Mouse (Mus musculus) adipocyte (in vitro differentiated cells): Measurements from ENCODE around the gene Usp6nl.

Source experiments
- DNase-seq: peaks from one replicate; pipeline ENCODE4 v3.0.0-alpha.2; 2016; ENCODE audit warnings: low spot score

Usp6nl gene

GRCm38 (mm10) chr2:6322376-6322901 lies at the start of gene Usp6nl:
TSS of gene Usp6nl (plus strand) at chr2:6322667.
- DNase-seq, result peak; percentile 77

GRCm38 (mm10) chr2:6273392-6273845 lies 49.0 kb upstream of the Usp6nl start:
- peak; percentile 54 for DNase-seq

DNA sequence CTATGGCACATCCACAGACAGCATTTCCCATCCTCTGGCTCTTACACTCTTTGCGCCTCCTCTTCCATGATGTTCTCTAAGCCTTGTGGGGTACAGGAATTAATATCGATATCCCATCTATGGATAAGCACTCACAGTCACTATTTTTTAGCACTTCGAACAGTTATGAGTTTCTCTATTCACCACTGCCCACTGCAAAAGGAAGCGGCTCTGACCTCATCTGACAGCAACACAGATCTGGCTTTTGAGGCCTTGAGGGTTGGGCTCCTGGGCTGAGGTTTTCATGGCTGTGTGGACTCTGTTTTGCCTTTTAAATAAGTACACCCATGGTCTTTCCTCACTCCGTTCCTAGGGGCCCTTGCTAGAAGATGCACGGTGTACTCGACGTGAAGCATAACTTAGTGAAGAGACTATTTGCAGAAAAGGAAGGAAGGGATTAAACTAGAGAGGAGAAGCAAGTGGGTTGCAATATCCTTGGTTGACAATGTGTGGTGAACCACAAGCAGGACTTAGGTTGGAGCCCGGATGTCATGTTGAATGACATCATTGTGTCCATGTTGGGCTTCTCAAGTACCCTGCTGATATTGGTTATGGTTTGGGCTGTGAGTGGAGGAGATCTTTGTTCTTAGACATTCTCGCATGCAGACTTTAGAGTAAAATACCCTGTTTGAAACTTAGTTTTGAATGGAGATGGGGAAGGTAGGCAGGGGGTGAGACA lies 43.5 kb upstream of the Usp6nl start:
- no peak for DNase-seq

GRCm38 (mm10) chr2:6279614-6280301 lies 42.7 kb upstream of the Usp6nl start:
- no peak for DNase-seq

GRCm38 (mm10) chr2:6283569-6283968 lies 38.9 kb upstream of the Usp6nl start:
- DNase-seq, result no peak

DNA sequence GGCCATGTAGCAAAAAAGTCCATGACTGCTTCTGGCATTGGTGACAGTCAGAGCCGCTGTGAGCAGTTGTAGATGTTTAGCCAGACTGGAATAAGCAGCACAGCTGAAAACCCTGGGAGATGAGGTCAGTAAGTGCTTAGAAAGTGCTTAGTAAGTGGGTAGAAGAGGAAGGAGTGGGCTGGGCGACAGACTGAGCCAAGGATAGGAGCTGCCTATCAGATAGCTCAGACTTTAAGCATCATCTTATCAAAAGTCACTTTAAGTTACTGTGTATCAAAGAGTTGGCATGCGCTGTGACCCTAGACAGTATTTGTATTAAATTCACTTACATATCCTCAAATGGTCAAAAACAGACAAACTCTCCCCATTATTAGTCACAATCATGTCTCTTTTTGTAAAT lies 37.7 kb upstream of the Usp6nl start:
- no peak for DNase-seq

DNA sequence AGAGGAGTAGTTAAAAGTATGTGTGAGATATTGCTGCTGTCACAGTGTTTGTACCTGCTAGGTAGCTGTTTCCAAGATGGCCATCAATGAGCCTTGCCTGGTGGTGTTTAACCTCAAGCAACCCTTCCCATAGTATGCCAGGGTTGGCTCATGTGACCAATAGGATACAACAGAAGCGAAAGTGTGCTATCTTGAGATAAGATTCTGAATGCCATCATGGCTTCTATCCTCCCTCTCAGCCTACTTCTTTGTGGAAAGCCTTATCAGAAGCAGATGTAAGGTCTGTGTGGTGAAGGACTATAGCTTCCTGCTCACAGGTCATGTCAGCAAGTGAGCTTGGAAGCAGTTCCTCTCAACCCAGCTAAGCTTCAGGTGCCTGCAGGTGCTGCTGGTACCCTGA lies 36.7 kb upstream of the Usp6nl start:
- no peak for DNase-seq

GRCm38 (mm10) chr2:6293825-6294444 lies 28.5 kb upstream of the Usp6nl start:
- no peak for DNase-seq

- DNase-seq, result no peak
Observed at GRCm38 (mm10) chr2:6294993-6295628, 27.4 kb upstream of the Usp6nl start.

GRCm38 (mm10) chr2:6304768-6305167 lies 17.7 kb upstream of the Usp6nl start:
- DNase-seq, result no peak

DNA sequence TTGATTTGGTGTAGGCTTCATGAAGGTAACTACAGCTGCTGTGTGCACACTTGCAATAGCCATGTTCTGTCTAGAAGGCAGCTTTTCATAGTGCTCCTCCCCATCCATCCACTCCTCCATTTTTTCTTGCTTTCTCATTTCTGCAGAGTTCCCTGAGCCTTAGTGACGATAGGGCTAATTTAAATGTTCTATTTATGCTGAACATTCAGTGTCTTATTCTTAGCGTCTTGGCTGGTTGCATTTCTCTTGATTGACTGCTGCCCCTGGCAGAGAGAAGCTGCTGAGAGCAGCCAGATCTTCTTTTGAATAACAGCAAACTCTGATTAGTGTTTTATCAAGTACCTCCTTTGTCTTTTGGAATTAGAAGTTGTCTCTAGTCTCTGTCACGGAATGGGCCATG lies 15.6 kb upstream of the Usp6nl start:
- no peak for DNase-seq

- DNase-seq, result no peak
Observed at GRCm38 (mm10) chr2:6309373-6309821, 13.1 kb upstream of the Usp6nl start.

DNA sequence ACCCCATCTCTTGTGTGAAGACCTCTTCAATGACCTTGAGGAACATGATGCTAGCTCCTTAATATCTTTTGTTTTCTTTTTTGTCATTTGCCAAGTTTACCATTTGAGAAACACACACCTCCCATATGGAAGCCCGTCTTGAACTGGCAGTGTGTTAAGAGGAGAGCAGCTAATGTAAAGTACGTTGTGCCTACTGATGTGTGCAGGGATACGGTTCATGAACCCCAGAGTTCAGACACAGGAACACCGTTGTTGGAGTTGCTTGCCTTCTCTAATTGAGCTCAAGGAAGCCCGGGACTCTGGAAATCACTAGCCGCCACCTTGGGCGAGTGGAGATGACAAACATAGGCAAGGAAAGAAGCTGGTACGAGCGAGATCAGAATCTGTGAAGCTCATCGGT lies 9.7 kb upstream of the Usp6nl start:
- DNase-seq, result no peak

- DNase-seq, result no peak
Observed at GRCm38 (mm10) chr2:6313733-6314132, 8.7 kb upstream of the Usp6nl start.

DNA sequence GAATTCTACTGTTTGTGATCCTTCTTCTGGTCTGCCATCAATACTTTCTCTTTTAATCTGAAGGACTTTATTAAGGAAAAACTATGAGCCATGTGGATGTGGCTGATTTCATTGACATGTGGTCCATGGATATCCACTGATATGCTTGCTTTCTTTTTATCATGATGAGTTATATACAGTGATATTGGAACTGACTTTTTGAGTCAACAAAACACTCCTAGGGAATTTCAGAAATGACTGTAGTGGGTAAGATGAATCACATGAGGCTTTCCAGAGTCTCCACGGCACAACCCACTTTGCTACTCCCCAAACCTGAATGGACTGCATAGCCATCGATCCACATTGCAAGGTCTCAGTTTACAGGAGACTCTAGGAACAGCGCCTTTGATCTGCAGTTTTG lies 2.3 kb upstream of the Usp6nl start:
- no peak for DNase-seq

- peak; percentile 60 for DNase-seq
Observed at GRCm38 (mm10) chr2:6321769-6322375, 595 bp upstream of the Usp6nl start.

DNA sequence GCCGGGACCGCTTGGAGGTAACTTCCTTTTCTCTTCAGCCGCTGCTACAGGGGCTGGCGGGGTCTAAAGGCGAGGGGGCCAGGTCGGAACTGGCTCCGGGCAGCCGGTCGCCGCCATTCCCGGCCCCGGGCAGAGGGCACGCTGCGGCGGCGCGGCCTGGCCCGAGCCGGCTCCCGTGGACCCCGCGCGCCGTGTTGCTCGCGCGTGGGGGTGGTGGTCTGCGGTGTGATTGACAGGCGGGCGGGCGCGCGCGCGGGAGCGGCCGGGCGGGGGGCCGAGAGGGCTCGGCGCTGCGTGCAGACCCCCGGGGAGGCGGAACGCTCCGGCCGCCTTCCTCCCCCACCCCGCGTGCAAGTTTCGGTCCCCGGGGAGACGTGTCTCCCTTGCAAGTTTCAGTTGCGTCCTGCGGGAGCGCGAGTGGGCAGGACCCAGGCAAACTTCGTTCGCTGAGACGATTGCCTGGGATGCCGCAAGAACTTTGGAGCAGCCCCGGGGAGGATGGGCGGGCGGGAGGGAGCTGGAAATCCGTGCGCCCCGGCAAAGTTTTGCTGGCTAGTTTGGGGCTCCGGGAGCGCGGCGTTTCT lies 563 bp downstream of the Usp6nl start:
- DNase-seq, result peak; percentile 64

DNA sequence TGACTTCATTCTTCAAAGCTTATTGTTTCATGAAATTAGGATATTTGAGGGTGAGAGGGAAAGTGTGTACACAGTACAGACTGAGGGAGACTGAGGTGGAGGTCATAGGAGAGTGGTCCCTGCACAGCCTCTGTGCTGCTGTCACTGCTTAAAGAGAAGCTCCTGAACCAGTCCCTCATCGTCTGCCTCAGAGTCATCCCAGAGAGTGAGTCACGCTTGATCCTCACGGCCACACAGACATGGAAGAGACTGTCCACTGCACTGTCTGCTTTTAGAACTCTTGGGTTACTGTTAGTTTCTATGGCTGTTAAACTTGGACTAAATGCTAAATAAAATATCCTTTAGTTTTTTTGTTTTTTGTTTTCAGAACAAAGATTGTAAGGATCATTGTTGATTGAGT lies 3.2 kb downstream of the Usp6nl start:
- DNase-seq, result no peak

GRCm38 (mm10) chr2:6328927-6329326 lies 6.5 kb downstream of the Usp6nl start:
- no peak for DNase-seq

- no peak for DNase-seq
Observed at GRCm38 (mm10) chr2:6330756-6331155, 8.3 kb downstream of the Usp6nl start.

- no peak for DNase-seq
Observed at GRCm38 (mm10) chr2:6331324-6332137, 9.1 kb downstream of the Usp6nl start.
